Mouse (Mus musculus): Measurements from ENCODE around the gene Kdsr. TPM values are rescaled to one million over a fixed set of nuclear protein-coding genes. Genes with fewer than 3 reads are reported as not detected.

Kdsr gene
- polyA plus RNA-seq, 1 experiment from 2014 or later, result 8.7 TPM

- H3K9ac ChIP-seq, result no peak overlapping the region
- no peaks in the 10 kb centered on the region for H3K27me3 ChIP-seq (replicated peaks)
- no peak overlapping the region for H3K4me2 ChIP-seq (replicated peaks)
- H3K27ac ChIP-seq, result no peak overlapping the region
- WGBS, result 93% methylated on average over 3 of the region's 3 CpGs
- H3K9me3 ChIP-seq, result no peaks in the 10 kb centered on the region
- no peaks in the 10 kb centered on the region for H3K4me1 ChIP-seq
- H3K36me3 ChIP-seq, result peaks cover 41% of the 10 kb centered on the region
- no peak for ATAC-seq (ENCODE audit: low FRiP score, low read depth)
- no peak overlapping the region for H3K4me3 ChIP-seq
These were observed 4.8 kb upstream of the Kdsr start for GRCm38 (mm10) chr1:106764281-106764680.

- Histone ChIP-seq H3K36me3 (peaks cover 18% of the 10 kb centered on the region), H3K9me3 (no peaks in the 10 kb centered on the region), H3K4me2 (replicated peaks) (no peak overlapping the region), H3K9ac (no peak overlapping the region), H3K27ac (no peak overlapping the region), H3K4me3 (no peak overlapping the region), H3K4me1 (peaks cover 11% of the 10 kb centered on the region), H3K27me3 (replicated peaks) (no peaks in the 10 kb centered on the region)
- WGBS, result 88% methylated on average over 3 of the region's 3 CpGs
- no peak for ATAC-seq (ENCODE audit: low FRiP score, low read depth)
These were observed 1.2 kb upstream of the Kdsr start for GRCm38 (mm10) chr1:106760750-106761149.

GRCm38 (mm10) chr1:106758734-106759571 lies 574 bp downstream of the Kdsr start:
- Histone ChIP-seq H3K4me2 (replicated peaks) (peak overlapping the region; percentile 76), H3K9me3 (no peaks in the 10 kb centered on the region), H3K27me3 (replicated peaks) (no peaks in the 10 kb centered on the region), H3K4me3 (peak overlapping the region; percentile 53), H3K27ac (no peak overlapping the region), H3K9ac (peak overlapping the region; percentile 58), H3K4me1 (peaks cover 11% of the 10 kb centered on the region), H3K36me3 (0 out of 2 replicates have a peak, but pooled peaks cover 5% of the 10 kb centered on the region)
- WGBS, result 3% methylated on average over 34 of the region's 34 CpGs
- ATAC-seq (ENCODE audit: low FRiP score, low read depth), result peak; percentile 36

- H3K4me2 ChIP-seq (replicated peaks), result no peak overlapping the region
- ATAC-seq (ENCODE audit: low FRiP score, low read depth), result no peak
- 91% methylated on average over 4 of the region's 4 CpGs for WGBS
These were observed 2.9 kb downstream of the Kdsr start for GRCm38 (mm10) chr1:106756633-106757032.

GRCm38 (mm10) chr1:106752013-106752412 lies 7.5 kb downstream of the Kdsr start:
- H3K27me3 ChIP-seq (replicated peaks), result no peaks in the 10 kb centered on the region
- no peak overlapping the region for H3K4me3 ChIP-seq
- H3K4me2 ChIP-seq (replicated peaks), result no peak overlapping the region
- no peak overlapping the region for H3K9ac ChIP-seq
- peaks cover 9% of the 10 kb centered on the region for H3K36me3 ChIP-seq
- H3K27ac ChIP-seq, result no peak overlapping the region
- no peaks in the 10 kb centered on the region for H3K4me1 ChIP-seq
- no peaks in the 10 kb centered on the region for H3K9me3 ChIP-seq
- ATAC-seq (ENCODE audit: low FRiP score, low read depth), result no peak
- WGBS, result 96% methylated on average over 5 of the region's 5 CpGs

More at GRCm38 (mm10) chr1:106756633-106757032, 2.9 kb downstream of the Kdsr start:
- Histone ChIP-seq H3K27me3 (replicated peaks) (no peaks in the 10 kb centered on the region), H3K4me1 (peaks cover 11% of the 10 kb centered on the region), H3K27ac (no peak overlapping the region), H3K36me3 (no peaks in the 10 kb centered on the region), H3K9ac (no peak overlapping the region), H3K4me3 (no peak overlapping the region), H3K9me3 (no peaks in the 10 kb centered on the region)

GRCm38 (mm10) chr1:106750656-106751055 lies 8.9 kb downstream of the Kdsr start:
- H3K4me3 ChIP-seq, result no peak overlapping the region
- no peaks in the 10 kb centered on the region for H3K27me3 ChIP-seq (replicated peaks)
- ATAC-seq (ENCODE audit: low FRiP score, low read depth), result no peak
- H3K4me2 ChIP-seq (replicated peaks), result no peak overlapping the region
- H3K9me3 ChIP-seq, result no peaks in the 10 kb centered on the region
- H3K36me3 ChIP-seq, result peaks cover 21% of the 10 kb centered on the region
- no peak overlapping the region for H3K27ac ChIP-seq
- WGBS, result 95% methylated on average over 1 of the region's 1 CpGs
- no peaks in the 10 kb centered on the region for H3K4me1 ChIP-seq
- no peak overlapping the region for H3K9ac ChIP-seq

- H3K27me3 ChIP-seq (replicated peaks), result no peaks in the 10 kb centered on the region
- H3K4me3 ChIP-seq, result no peak overlapping the region
- 93% methylated on average over 6 of the region's 6 CpGs for WGBS
- H3K9me3 ChIP-seq, result no peaks in the 10 kb centered on the region
- no peaks in the 10 kb centered on the region for H3K4me1 ChIP-seq
- H3K36me3 ChIP-seq, result peaks cover 21% of the 10 kb centered on the region
- H3K4me2 ChIP-seq (replicated peaks), result no peak overlapping the region
- no peak overlapping the region for H3K9ac ChIP-seq
- no peak overlapping the region for H3K27ac ChIP-seq
- ATAC-seq (ENCODE audit: low FRiP score, low read depth), result no peak
These were observed 10.8 kb downstream of the Kdsr start for GRCm38 (mm10) chr1:106748555-106749315.

GRCm38 (mm10) chr1:106742980-106743379 lies 16.5 kb downstream of the Kdsr start:
- Histone ChIP-seq H3K27ac (no peak overlapping the region), H3K9ac (no peak overlapping the region), H3K4me2 (replicated peaks) (no peak overlapping the region), H3K36me3 (peaks cover 18% of the 10 kb centered on the region), H3K27me3 (replicated peaks) (no peaks in the 10 kb centered on the region), H3K4me3 (no peak overlapping the region), H3K9me3 (no peaks in the 10 kb centered on the region), H3K4me1 (no peaks in the 10 kb centered on the region)
- 94% methylated on average over 6 of the region's 6 CpGs for WGBS
- no peak for ATAC-seq (ENCODE audit: low FRiP score, low read depth)

- no peaks in the 10 kb centered on the region for H3K27me3 ChIP-seq (replicated peaks)
- H3K36me3 ChIP-seq, result no peaks in the 10 kb centered on the region
- H3K27ac ChIP-seq, result no peak overlapping the region
- no peak overlapping the region for H3K9ac ChIP-seq
- 94% methylated on average over 4 of the region's 4 CpGs for WGBS
- no peak overlapping the region for H3K4me2 ChIP-seq (replicated peaks)
- no peaks in the 10 kb centered on the region for H3K9me3 ChIP-seq
- ATAC-seq (ENCODE audit: low FRiP score, low read depth), result no peak
- no peaks in the 10 kb centered on the region for H3K4me1 ChIP-seq
- H3K4me3 ChIP-seq, result no peak overlapping the region
These were observed 18.8 kb downstream of the Kdsr start for GRCm38 (mm10) chr1:106740735-106741134.

GRCm38 (mm10) chr1:106739810-106740209 lies 19.7 kb downstream of the Kdsr start:
- no peak overlapping the region for H3K4me2 ChIP-seq (replicated peaks)
- no peak for ATAC-seq (ENCODE audit: low FRiP score, low read depth)
- H3K27me3 ChIP-seq (replicated peaks), result no peaks in the 10 kb centered on the region
- no peak overlapping the region for H3K9ac ChIP-seq
- no peak overlapping the region for H3K4me3 ChIP-seq
- H3K27ac ChIP-seq, result no peak overlapping the region
- no peaks in the 10 kb centered on the region for H3K9me3 ChIP-seq
- 92% methylated on average over 5 of the region's 5 CpGs for WGBS
- no peaks in the 10 kb centered on the region for H3K4me1 ChIP-seq
- H3K36me3 ChIP-seq, result no peaks in the 10 kb centered on the region

GRCm38 (mm10) chr1:106738092-106738491 lies 21.4 kb downstream of the Kdsr start:
- Histone ChIP-seq H3K4me3 (no peak overlapping the region), H3K4me1 (no peaks in the 10 kb centered on the region), H3K27me3 (replicated peaks) (no peaks in the 10 kb centered on the region), H3K27ac (no peak overlapping the region), H3K9ac (no peak overlapping the region), H3K9me3 (no peaks in the 10 kb centered on the region), H3K36me3 (no peaks in the 10 kb centered on the region), H3K4me2 (replicated peaks) (no peak overlapping the region)
- ATAC-seq (ENCODE audit: low FRiP score, low read depth), result no peak
- WGBS, result 81% methylated on average over 3 of the region's 3 CpGs

GRCm38 (mm10) chr1:106736211-106736610 lies 23.3 kb downstream of the Kdsr start:
- Histone ChIP-seq H3K4me2 (replicated peaks) (no peak overlapping the region), H3K27me3 (replicated peaks) (no peaks in the 10 kb centered on the region), H3K4me1 (no peaks in the 10 kb centered on the region), H3K9me3 (no peaks in the 10 kb centered on the region), H3K36me3 (no peaks in the 10 kb centered on the region), H3K27ac (no peak overlapping the region), H3K4me3 (no peak overlapping the region), H3K9ac (no peak overlapping the region)
- no peak for ATAC-seq (ENCODE audit: low FRiP score, low read depth)
- 94% methylated on average over 8 of the region's 8 CpGs for WGBS

Measured in neural tube, embryonic 12.5 days (tissue).